Mouse (Mus musculus) megakaryocyte, adult 5-6 weeks (primary cell): ENCODE data around the gene Bdkrb2. TPM values are rescaled to one million over a fixed set of nuclear protein-coding genes. Genes with fewer than 3 reads are reported as not detected.

Experiments used
- ATAC-seq: 2 replicates; pipeline ENCODE4 v1.8.0; 2016; ENCODE audit warnings: mild to moderate bottlenecking, inconsistent platforms; ENCODE audit not compliant: poor library complexity, severe bottlenecking
- total RNA-seq, 2 experiments: library from RNA; stranded (forward) in 1 of 2; stranded (reverse) in 1 of 2; fragments of 153-499, 151-499 nt in 1 of 2; fragments of 221-1000, 200-1000 nt in 1 of 2; gene quantifications; 2 replicates each; pipeline versions ENCODE4 v1.2.3 to v1.2.4; 2015 to 2017

Gene Bdkrb2
- total RNA-seq (2015), result not detected in 2 replicates
- not detected in 2 replicates for total RNA-seq (2017)

GRCm38 (mm10) chr12:105562936-105563680, at the start of gene Bdkrb2:
TSS of gene Bdkrb2 (plus strand) at chr12:105563226.
- no peak for ATAC-seq

- no peak for ATAC-seq
These were observed 48.9 kb upstream of the Bdkrb2 start for GRCm38 (mm10) chr12:105514111-105514510.

- no peak for ATAC-seq
These were observed 45.9 kb upstream of the Bdkrb2 start for GRCm38 (mm10) chr12:105517026-105517675.

- no peak for ATAC-seq
These were observed 43.2 kb upstream of the Bdkrb2 start for GRCm38 (mm10) chr12:105519851-105520250.

GRCm38 (mm10) chr12:105521170-105521762, 41.8 kb upstream of the Bdkrb2 start:
- ATAC-seq, result no peak

- ATAC-seq, result no peak
These were observed 39.3 kb upstream of the Bdkrb2 start for GRCm38 (mm10) chr12:105523737-105524136.

- ATAC-seq, result no peak
These were observed 36.8 kb upstream of the Bdkrb2 start for GRCm38 (mm10) chr12:105526186-105526585.

- no peak for ATAC-seq
These were observed 36.2 kb upstream of the Bdkrb2 start for GRCm38 (mm10) chr12:105526829-105527228.

GRCm38 (mm10) chr12:105529545-105529944, 33.5 kb upstream of the Bdkrb2 start:
- ATAC-seq, result peak; percentile 67

GRCm38 (mm10) chr12:105531724-105532371, 31.2 kb upstream of the Bdkrb2 start:
- no peak for ATAC-seq

- ATAC-seq, result no peak
These were observed 28.2 kb upstream of the Bdkrb2 start for GRCm38 (mm10) chr12:105534842-105535241.

- ATAC-seq, result peak; percentile 46
These were observed 26.9 kb upstream of the Bdkrb2 start for GRCm38 (mm10) chr12:105535968-105536760.

- ATAC-seq, result no peak
These were observed 25.9 kb upstream of the Bdkrb2 start for GRCm38 (mm10) chr12:105537162-105537561.

- peak; percentile 93 for ATAC-seq
These were observed 23.4 kb upstream of the Bdkrb2 start for GRCm38 (mm10) chr12:105539649-105540048.

GRCm38 (mm10) chr12:105541590-105542402, 21.2 kb upstream of the Bdkrb2 start:
- no peak for ATAC-seq

- ATAC-seq, result no peak
These were observed 20.5 kb upstream of the Bdkrb2 start for GRCm38 (mm10) chr12:105542513-105542912.

GRCm38 (mm10) chr12:105543176-105543575, 19.9 kb upstream of the Bdkrb2 start:
- no peak for ATAC-seq

- ATAC-seq, result no peak
These were observed 19.3 kb upstream of the Bdkrb2 start for GRCm38 (mm10) chr12:105543751-105544150.

GRCm38 (mm10) chr12:105544872-105545271, 18.2 kb upstream of the Bdkrb2 start:
- ATAC-seq, result no peak
